Mouse (Mus musculus): ENCODE data around the gene Sp3.
"Not testable (repeated sequence)": the region's sequence is repeated elsewhere in the genome, so short reads cannot be mapped to it uniquely, and the experiment has no call there.

Sp3 gene

DNA sequence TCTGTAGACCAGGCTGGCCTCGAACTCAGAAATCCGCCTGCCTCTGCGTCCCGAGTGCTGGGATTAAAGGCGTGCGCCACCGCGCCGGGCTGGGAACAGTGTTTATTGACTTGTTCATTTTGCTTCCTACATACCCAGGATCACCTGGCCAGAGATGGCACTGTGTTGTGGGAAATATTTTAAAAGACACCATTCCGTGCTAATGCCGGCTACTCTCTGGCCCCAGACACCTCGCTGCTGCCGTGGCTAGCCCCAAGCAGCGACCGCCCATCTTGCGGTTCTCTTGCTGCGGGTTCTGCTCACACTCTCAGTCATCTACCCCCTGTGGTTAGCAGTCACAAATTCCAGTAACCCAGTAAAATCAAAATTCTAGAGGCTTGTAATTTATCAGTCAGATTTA is 12.3 kb upstream of the Sp3 start:
- DNase-seq (ENCODE audit: low read depth, low spot score) = peak; percentile 21

GRCm38 (mm10) chr2:72988945-72989344 is 8.7 kb upstream of the Sp3 start:
- not testable (repeated sequence) for DNase-seq (ENCODE audit: low read depth, low spot score)

DNA sequence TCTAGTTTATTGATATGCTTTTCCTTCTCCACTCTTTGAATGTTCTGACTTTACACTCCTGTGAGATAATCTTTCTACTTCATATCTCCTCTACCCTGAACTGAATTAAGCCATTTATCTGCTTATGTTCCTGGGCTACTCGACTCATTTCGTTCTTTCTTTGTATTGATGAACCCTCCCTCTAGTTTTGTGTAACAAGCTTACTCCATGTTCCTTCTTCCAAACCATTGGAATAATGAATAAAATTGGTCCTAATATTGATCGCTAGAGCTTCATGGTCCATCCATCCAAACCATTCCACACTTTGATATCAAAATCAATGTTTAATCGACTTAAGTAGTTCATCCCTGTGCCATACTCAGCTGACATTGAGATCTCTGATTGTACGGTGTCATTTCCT is 6.4 kb upstream of the Sp3 start, which contains the start of gene Gm11084:
Gene Gm11084 (minus strand): TSS at position 101 of the 400 bp plus-strand sequence.
- DNase-seq (ENCODE audit: low read depth, low spot score) = no peak

- peak; percentile 86 for DNase-seq (ENCODE audit: low read depth, low spot score)
Measured at GRCm38 (mm10) chr2:72985516-72985915, 5.3 kb upstream of the Sp3 start.

GRCm38 (mm10) chr2:72984806-72985205 is 4.6 kb upstream of the Sp3 start:
- DNase-seq (ENCODE audit: low read depth, low spot score) = no peak

- DNase-seq (ENCODE audit: low read depth, low spot score) = no peak
Measured at GRCm38 (mm10) chr2:72983211-72983610, 3.0 kb upstream of the Sp3 start.

GRCm38 (mm10) chr2:72982110-72982785 is 2.0 kb upstream of the Sp3 start:
- no peak for DNase-seq (ENCODE audit: low read depth, low spot score)

DNA sequence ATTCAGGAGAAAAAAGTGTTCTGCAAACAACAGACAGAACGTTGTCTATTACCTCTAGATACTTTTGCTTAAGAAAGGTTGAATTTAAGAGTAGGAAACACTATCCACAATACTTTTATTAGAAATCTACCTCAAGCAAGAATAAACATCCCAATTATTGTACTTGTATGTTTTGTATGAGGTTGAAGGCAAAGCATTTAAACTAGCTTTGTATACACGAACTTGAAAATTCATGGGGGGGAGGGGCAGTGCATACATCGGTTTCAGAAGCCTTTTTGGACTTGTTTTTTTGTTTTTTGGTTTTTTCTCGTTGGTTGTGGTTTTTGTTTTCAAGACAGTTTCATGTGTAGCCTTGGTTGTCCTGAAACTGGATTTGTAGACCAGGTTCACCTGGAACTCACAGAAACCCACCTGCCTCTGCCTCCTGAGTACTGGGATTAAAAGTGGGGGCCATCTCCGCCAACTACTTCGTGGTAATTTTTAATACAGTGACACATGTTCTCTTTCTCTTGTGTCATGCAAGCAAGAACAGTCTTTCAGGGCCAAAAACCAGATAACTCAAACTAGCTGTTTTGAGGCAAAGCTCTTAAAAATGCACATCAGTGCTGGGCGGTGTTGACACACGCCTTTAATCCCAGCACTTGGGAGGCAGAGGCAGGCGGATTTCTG is 1.3 kb upstream of the Sp3 start:
- DNase-seq (ENCODE audit: low read depth, low spot score) = no peak

GRCm38 (mm10) chr2:72981075-72981420 is 802 bp upstream of the Sp3 start:
- DNase-seq (ENCODE audit: low read depth, low spot score) = no peak

- DNase-seq (ENCODE audit: low read depth, low spot score) = no peak
Measured at GRCm38 (mm10) chr2:72979659-72980071, 581 bp downstream of the Sp3 start.

- DNase-seq (ENCODE audit: low read depth, low spot score) = peak; percentile 83
Measured at GRCm38 (mm10) chr2:72978901-72979658, 1.2 kb downstream of the Sp3 start.

DNA sequence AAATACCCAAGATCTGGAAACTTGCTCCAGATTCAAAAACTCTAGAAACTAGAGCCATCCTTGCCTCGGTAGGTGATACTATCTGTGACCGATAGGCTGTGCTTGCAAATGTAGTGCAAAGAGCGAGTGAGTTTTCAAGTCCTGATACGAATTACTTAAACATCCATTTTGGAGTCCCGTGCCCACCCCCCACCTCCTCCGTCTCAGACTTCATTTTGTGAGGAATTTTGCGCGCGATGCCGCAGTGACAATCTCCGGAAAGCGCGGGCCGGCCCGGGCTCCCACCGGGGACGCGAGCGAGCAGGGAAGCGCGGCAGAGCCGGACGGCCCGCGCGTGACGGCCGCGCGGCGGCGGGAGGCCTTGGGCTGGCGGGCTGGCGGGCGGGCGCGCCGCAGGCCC is 1.8 kb downstream of the Sp3 start:
- peak; percentile 89 for DNase-seq (ENCODE audit: low read depth, low spot score)

DNA sequence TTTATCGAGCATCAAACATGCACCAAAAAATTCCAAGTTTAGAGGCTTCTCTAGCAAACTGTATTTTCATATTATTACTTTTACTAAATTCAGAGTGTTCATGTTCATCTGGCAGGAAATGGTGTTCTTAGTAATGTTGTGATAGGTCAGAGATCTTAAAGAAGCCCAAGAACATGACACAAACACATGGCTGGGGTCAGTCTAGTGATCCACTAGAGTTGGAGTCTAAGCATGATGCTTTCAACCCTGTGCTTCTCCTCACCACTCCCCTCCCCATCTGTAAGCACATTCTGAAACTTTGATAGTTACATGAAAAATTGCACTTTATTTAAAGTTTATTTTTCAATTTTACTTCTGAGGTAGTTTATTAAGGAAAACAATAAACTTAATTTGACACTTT is 3.0 kb downstream of the Sp3 start:
- DNase-seq (ENCODE audit: low read depth, low spot score) = no peak

- DNase-seq (ENCODE audit: low read depth, low spot score) = no peak
Measured at GRCm38 (mm10) chr2:72976036-72976435, 4.2 kb downstream of the Sp3 start.

- no peak for DNase-seq (ENCODE audit: low read depth, low spot score)
Measured at GRCm38 (mm10) chr2:72970831-72971230, 9.4 kb downstream of the Sp3 start.

DNA sequence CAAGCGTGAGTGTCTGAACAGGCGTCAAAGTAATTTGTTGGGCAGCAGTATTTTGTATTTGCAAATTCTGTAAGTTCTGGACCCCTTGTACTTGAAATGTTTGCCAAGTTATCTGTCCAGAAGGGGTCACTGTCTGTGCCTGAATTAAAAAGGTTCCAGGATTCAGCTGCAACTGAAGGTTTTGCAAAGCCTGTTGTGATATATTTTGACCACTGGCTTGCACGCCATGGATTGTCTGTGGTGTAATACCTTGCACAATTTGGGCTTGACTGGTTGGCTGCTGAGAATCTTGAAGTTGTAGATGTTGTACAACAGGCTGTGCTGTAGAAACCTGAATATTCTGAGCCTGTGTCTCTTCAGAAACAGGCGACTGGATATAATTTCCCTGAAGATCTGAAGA is 9.9 kb downstream of the Sp3 start:
- no peak for DNase-seq (ENCODE audit: low read depth, low spot score)

DNA sequence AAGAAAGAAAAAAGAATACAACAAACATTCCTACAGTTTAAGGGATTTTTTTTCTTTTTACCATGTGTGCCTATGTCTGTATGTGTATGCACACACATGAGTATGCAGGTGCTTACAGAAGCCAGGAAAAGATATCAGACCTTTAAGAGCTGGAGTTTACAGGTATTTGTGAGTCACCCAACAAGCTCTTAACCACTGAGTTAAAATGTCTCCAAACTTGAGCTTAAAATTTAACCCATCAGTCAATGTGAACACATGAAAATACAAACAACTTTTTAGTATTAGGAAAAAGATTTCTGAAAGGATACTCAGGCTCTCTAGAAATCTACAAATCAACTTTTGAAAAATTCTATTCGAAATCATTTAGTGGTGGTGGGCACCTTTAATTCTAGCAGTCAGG is 11.7 kb downstream of the Sp3 start:
- DNase-seq (ENCODE audit: low read depth, low spot score) = no peak

DNA sequence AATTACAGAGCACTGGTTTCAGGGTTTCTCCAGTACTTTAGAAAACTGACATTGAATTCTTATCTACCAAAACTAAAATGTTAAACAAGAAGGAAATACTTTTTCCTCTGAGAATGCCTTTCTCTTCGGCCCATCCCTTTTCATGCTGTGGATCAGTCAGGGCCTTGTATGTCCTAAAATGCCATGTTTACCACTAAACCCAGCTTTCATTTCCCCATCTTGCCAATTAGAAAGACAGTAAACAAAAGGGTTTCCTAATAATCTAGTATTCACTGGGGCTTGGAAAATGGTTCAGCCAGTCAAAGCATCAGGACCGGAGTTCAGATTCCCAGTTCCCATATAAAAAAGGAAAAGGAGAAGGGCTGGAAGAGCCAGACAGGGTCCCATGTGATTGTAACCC is 14.8 kb downstream of the Sp3 start:
- DNase-seq (ENCODE audit: low read depth, low spot score) = no peak

DNA sequence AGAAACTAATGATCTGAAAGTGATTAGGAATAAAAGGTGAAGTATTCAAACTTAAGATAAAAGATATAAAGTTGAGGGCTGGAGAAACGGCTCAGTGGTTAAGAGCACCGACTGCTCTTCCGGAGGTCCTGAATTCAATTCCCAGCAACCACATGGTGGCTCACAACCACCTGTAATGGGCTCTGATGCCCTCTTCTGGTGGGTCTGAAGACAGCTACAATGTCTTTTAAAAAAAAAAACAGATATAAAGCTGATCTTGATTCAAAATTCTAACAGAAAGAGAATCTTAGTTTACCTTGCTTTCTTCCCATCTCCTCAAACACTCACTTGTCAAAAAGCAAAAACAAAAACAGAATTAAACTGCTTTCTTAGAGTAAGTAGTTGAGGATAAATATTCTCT is 23.8 kb downstream of the Sp3 start:
- no peak for DNase-seq (ENCODE audit: low read depth, low spot score)

DNA sequence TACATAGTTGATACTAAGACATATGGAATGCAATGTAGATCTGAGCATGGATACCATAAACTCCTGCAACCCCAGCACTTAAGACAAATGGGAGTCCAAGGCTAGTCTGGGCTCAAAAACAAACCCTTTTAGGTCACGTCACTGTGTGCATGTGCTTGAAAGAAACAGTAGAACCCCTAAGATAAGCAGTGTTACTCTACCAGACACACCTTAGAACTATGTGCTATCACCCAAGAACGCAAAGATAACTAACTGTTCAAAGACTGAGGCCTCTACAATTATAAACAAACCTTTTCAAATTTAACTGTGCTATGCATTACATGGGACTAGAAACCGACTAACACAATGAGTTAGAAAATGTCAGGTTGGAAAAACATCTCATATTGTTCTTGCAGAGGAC is 27.3 kb downstream of the Sp3 start:
- no peak for DNase-seq (ENCODE audit: low read depth, low spot score)

GRCm38 (mm10) chr2:72935937-72936336 is 44.3 kb downstream of the Sp3 start:
- no peak for DNase-seq (ENCODE audit: low read depth, low spot score)

- no peak for DNase-seq (ENCODE audit: low read depth, low spot score)
Measured at GRCm38 (mm10) chr2:72932186-72932585, 48.1 kb downstream of the Sp3 start.

GRCm38 (mm10) chr2:72924981-72925380 is 55.3 kb downstream of the Sp3 start:
- no peak for DNase-seq (ENCODE audit: low read depth, low spot score)

All from ES-CJ7 (cell line).